Mouse (Mus musculus) kidney, adult 11 months (tissue): ENCODE data around the gene Kncn.

Experiments
- DNase-seq: peaks from one replicate; pipeline ENCODE4 v3.0.0; 2022

The Kncn gene

GRCm38 (mm10) chr4:115937061-115937976, 53.1 kb downstream of the Kncn start:
- no peak for DNase-seq

GRCm38 (mm10) chr4:115938276-115939160, 54.3 kb downstream of the Kncn start:
- DNase-seq = no peak
